Mouse (Mus musculus) heart, adult 8-10 months (tissue): ENCODE measurements at regions not wholly inside any gene's neighbourhood (a gene's known extent, or its start where the extent isn't known, plus 50 kb on each side); places are given as distances from the start of the nearest gene placed in this dataset.

Source experiments
- DNase-seq: peaks from one replicate; pipeline ENCODE4 v3.0.0; 2022; ENCODE audit warnings: low spot score

DNA sequence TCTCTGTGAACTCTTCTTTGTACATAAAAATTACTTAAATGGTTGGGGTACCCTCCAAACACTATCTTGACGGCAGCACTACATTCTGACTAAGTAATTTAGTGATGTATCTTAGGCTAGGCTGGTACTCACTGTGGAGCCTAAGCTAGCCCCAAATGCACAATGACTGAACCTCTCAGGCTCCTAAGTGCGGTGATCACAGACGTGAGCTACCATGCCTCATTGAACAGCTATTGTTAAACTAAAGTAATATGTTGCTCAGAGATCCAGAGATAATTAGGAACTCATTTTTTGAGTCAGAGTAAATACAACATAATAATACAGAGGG, 122.7 kb upstream of the Itga4 start:
- DNase-seq, result no peak

DNA sequence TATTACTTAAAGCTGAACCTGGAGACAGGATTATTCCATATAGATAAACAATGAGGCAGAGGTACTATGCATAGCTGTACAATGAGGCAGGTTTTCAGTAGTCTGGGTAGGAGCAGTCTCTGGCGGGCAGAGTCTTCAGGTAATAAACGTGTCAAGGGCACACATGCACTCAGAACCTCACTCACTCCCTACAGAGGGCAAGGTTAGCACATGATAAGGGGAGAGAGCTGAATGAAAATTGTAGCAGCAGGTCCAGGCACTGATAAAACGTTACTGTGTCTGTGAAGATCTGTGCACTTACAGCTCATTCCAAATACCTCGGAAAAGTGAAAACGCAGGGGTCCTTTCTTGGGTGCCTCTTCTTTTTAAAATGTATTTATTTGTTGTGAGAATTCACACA, 120.9 kb upstream of the Itga4 start:
- DNase-seq, result no peak

DNA sequence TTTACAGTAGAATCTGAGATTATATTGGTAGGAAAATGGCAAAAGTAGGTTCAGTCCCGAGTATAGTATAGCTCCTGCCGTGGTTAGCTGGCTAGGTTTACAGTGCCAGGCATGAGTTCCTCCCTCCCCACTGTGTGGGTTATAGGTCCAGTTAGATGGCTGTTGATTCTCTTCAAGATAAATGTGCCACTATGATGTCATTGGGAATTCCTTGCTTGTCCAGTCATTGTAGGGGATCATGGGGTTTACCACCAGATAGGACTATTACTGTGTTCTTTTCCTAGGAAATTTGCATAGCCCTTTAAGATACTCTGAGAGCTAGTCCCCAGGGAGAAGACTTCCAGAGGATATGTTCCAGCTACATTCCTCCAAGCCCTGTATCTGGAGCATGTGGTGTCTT, 119.2 kb upstream of the Itga4 start:
- no peak for DNase-seq

DNA sequence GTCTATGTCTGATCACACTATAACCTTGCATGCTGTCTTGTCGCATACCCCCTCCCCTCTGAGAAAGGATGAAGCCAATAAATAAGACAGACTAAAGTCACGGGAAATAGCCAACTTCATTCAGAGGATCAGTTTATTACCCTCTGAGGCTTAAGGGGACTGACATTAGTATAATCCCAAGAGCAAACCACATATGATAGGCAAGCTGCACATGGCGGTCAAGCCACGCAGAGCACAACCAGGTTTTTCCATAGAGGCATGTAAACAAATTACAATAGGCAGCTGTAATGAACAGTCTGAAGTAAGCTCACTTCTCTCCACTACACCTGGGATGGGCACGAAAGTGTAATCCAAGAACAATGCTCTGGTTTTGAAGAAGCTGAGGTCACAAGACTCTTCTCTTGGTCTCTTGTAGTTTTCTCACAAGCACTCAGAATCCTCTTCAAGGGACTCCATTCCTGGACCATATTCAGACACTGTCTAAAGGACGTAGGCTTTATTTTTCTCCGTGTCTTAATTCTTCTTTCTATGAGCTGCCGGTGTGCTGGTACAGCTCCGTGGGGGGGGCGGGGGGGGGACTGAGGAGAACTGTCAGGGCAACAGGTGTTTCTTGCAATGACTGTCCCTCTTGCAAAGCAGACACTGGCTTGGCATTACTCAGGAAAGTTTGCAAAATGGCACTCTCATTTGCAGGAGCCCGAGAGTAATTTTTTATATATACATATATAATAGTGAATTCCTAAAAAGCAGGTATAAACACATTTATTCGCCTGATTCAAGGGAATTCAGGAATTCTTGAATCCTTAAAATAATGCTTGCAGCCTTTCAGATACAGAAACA, 118.4 kb upstream of the Itga4 start:
- no peak for DNase-seq

DNA sequence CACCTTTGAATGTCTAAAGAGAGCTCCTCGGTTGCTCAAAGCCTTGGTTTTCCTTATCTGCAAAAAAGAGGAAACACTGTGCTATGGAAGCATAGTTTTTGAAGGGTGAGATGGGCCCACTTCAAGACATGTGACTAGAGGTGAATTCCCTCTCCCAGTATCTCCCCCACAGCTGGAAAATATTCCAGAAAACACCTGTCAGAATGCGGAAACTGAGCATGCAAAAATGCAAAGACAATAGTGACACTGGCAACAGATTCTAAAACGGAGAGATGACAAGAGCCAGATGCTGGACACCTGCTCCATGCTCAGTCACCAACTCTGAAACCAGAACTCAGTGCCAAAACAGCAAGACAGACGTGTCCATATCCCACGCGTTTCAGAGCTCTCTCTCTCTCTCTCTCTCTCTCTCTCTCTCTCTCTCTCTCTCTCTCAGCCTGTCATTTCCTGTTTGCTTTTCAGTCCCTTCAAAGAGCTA, 117.5 kb upstream of the Itga4 start:
- no peak for DNase-seq

DNA sequence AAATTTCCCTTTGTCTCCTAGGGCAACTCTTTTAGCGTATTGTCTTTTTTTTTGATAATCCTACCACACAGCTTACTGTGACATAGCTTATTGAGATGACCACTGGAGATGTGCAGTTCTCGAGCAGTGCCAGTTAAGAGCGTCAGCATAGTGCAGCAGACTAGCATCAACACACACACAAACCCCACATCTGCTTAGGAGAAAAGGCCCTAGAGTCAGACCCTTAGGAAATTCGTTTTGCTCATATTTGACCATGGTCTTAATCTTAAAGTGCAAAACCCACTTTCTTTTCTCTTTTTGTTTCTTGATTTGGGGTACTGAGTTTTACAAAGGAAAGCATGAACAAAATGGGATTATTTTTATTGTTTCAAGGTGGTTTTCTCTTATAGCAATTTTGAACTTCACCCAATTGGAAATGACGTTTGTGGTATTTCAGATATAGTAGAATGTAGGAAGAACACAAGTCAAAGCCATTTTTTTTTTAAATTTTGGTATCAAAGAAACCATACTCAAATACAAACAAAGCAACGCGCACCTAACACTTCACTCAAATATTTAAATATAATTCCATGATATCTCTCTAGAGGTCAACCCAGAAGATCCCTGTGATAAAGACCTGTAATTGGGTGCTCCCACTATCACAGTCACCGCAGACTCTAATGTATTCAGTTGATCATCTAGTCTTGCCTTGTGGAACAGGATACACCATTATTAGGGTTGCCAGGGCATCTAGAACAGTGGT, 116.7 kb upstream of the Itga4 start:
- DNase-seq, result no peak

DNA sequence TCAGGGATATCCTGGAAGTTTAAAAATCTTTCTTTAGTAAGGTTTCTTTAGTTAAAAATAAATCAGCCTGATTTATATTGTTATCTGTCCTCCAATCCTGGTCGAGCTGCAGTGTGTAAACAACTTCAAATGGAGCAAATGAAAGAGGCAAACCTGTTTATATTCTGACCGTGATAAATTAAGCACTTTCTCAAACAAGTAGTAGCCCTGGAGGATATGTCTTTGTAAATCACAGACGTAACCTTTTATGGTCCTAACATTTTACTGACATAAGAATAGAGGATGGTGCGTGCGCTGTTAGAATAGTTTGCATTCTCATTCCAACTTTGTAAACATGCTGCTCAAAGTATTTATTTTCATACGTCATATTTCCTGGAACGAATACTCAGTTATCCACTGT, 113.3 kb upstream of the Itga4 start:
- no peak for DNase-seq

DNA sequence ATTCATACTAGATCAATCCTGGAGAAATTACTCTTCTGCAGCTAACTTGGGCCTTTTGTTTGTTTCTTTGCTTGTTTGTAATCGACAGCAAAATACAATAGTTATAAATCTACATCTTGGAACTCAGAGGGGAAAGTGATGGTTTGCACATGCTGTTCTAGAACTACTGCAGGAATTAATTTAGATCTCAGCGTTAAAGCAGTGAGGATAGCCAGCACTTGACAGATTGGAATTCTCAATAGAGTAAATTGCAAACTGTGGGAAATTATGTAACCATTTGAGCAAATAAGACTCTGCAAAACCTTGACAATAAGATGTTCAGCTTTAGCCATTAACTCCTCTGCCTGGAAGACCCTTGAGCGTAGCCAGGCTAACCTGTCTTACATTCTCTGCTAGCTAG, 112.0 kb upstream of the Itga4 start:
- no peak for DNase-seq

DNA sequence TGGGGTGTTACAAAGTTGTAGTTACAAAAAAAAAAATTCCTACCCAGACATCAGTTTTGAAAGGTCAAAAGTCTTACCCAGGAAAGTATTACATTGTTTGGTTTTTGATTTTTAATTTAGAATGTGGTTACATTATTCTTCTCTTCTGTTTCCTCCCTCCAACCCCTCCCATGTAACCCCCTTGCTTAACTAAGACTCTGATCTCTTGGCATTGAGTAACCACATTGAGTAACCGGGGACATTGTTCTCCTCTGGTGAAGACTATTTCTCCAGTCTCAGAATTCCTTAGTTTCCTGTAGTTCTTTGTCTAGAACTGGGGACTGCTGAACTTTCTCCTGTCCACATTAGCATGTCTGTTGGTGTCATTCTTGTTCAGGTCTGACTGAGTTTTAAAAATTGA, 109.3 kb upstream of the Itga4 start:
- DNase-seq, result no peak

DNA sequence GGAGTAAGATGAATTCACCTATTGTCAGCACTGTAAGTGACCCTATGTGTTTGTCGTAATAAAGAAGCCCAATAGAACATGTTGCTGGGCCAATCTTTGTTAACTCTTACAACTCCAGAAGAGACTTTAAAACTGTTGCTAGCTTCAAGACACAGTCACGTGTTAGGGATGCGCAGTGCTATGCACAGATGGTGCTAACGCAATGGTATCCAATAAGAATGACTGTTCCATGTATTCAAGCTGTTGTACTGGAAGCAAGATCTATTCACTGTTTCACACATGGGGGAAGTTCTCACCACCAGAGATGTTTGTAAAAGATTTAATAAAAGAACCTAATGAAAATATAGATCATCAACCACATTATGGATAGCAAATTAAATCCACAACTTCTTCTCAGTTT, 108.7 kb upstream of the Itga4 start:
- no peak for DNase-seq

DNA sequence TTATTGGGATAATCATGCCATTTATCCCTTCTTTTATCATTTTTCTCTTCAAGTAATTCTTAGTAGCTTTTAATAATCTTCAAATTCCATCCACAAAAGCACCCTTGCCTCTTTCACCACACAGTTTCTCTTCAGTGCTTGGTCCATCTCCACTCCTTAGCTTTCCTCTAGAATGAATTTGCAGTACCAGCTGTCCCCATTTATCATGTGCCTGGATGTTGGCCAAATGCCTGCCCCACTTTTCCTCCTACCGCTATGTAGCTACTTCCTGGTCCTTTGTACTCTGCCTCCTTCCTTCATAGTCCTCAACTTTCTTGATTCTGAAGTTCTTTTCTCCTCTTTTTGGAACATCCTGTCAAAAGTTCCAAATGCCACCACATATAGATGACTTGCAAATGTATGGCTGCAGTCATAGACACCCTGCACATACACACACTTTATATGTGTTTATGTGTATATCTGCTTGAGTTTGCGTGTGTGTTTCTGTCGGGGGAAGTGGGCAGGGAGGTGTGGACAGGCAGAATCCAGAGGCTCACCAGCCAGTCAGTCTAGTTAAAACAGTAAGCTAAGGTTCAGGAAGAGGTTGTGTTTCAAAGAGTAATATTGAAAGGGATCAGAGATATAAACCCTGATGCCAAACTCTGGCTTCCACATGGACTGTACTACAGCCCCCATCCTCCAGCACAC, 106.1 kb upstream of the Itga4 start:
- no peak for DNase-seq

DNA sequence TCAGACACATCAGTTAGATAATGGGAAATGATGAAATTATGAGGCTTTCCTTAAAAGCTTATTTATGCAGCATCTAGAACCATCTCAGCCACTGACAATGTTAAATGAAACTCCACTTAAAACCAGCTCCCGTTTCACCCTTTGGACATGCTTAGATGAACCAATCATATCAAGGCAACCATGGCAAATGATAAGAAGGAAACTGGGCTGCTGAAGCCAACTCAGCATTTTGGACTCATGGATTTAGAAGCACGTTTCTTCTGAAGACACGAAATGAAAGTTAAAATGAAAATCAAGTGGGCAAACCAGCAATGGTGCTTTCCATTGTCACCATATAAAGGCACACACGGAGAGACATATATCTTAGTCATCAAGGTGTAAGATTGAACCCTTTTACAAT, 103.6 kb upstream of the Itga4 start:
- no peak for DNase-seq

DNA sequence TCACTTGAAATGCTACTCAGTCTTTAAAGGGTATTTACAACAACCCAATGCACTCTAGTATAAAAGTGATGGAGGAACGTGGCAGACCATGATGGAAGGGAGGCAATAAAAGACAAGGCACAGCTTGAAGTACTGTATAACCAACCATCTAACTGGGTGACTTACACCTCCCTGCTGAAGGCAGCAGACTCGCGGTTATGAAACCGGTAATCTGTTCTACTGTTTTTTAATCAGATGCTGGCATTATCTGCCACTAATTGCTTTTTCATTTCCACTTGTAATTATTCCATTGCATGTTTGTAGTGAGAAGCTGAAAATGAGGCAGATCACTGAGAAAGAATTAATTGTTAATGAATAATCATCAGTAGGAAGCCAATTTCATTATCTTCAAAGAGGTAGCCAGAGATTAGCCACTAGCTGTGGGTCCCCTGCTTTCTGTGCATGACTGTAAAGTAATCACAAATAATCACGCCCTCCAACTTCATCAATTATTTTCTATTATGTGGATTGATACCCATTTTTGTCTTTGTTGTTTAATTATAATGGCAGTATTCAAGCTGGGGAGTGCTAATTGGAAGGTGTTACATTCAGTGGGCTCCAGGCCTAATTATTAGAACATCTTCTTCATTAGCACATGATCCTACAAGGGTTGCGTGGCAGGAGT, 103.1 kb upstream of the Itga4 start:
- no peak for DNase-seq

DNA sequence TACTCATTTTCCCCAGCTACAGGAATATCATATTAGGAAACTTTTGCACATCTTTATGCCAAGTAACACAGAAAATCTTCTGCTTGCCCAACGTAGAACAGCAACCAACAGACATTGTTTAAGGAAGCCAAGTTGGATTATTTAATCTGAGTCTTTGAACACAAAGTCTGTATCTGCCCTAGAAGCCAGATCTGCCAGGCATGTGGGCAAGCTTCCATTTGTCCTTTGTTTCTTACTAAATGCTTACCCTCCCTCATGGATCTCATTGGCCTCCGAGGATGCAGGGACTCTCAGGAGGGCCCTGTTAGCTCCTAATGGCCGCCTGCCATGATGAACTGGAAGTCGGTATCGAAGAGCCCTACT, 102.5 kb upstream of the Itga4 start:
- no peak for DNase-seq

DNA sequence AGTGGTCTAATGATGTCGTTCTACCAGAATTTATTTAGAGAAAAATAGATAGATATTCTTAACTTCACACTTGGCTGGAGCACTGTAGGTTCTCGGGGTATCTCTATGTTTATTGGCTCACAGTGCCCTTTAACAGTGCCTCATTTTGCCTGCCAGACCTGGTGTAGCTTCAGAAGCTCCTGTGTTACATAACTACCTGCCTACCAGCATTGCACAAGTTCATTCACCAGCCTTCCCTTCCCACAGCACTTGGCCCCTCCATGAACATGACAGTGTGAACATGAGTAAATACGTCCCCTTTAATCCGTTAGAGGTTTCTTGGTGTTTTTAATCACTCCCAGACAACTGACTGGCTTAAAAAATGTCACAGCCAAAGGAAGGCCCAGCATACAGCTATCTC, 102.2 kb upstream of the Itga4 start:
- no peak for DNase-seq

DNA sequence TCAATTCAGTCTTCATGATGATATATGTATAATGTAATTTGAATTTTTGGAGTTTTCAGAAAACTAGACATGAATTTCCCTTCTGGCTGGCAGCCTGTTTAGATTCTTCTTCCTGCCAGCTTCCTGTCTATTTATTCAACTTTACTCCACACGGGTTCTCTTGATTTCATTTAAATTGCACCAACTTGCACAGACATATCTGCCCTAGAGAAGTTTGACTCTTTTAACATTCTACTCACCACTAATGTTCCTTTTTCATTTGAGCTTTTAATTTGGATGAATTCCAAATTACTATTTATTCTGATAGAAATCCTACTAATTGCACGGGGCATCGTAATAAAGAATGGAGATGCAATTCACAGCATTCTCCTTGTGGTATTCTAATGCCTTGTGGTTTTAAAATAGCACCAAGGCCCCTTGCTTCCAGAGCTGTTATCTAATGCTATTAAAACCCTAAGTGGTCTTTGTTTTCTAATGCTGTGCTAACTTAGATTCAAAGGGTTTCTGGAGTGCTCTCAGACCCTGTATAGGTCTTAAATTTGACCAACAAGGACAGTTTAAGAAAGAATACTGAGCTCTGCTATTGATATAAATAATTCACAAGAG, 96.7 kb upstream of the Itga4 start:
- DNase-seq, result no peak

DNA sequence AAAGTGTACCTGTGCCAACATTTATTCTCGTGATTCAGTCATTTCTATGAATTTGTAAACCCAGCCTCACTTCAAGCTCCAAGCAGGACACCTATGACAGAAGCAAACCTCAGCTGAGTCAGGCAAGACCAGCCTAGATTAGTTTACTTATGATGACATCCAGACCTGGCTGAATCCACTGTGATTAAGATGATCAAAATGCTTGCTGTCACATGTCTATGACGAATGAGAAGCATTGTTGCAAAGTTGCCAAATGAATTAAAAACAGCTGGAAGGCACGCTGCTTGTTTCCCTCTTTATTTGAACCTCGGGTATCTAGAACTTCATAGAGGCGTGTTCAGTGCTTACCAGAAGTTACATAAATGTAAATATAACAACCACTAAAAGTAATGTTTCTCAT, 95.9 kb upstream of the Itga4 start:
- no peak for DNase-seq

DNA sequence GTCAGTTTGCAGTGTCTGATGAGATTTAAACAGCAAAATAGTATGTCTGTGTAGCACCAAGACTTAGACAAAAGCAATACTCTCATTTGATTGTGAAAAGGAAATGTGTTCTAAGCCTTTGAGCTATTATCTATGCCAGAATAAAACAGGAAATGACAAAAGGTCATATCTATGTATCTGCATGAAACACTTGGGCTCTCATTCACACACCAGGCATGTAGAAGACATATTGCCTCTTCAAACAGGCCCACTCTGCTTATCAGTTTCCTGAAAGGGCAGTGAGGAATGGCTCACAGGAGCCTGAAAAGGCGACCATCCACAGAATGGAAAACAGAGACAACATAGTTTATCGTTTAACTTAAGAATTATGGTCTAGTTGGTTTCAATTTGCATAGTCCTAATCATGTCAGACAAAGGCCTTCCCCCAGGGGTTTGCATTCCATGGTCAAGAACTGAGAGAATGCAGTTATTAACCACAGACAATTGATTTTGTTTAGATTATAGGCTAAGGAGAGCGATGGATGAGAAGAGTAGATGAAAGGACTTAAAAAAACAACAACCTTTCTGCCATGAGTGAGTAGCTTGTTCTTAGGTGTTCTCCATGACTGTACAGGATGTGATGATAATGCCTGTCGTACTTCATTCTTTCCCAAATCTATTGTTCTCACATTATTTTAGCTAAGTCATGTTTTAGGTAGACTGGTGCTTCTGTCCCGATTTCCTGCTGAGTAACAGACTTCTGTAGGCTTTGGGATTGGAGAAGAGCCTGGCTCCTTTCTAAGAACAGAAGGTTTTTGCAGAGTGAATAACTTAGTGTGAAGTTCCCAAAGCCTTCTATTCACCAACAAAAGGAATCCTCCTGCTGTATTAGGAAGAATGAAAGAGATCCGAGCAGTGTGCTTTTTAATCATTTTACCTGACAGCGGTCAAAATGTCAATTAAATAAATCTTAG, 82.0 kb upstream of the Itga4 start:
- no peak for DNase-seq

DNA sequence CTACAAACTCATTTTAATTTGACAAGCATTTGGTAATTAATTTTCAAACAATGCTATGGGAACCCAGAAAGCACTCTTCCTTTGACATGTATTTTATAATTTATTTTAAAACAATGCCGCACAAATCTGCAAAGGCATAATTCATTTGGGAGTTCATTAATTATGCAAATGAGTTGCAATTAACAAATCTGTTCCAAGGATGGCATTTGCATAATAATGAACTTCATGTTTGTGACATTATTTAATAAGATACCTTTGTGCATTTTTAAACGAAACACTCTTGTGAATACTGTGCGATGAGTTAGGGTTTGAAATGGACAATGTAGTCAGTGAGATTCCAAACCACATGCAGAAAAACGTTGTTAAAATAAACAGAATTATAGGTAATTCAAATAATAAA, 80.9 kb upstream of the Itga4 start:
- DNase-seq, result no peak

DNA sequence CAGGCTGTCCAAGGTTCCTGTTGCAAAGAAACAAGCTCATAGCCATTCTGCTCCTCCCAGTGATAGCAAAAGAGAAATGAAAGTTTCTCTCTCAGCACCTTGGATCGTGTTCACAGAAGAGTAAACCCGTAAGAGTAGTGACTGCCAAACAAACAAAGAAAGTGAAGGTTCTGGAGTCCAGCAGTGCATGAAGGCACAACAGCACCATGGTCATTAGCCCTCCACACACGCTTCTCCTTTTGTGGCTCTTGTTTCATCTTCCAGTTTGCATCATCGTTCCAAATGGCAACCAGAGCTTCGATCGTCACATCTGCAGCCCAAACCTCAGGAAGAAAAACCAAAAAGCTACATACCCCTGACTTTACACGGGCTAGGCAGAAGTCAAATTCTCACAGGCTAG, 74.4 kb upstream of the Itga4 start:
- DNase-seq, result peak; percentile 0
